Mouse (Mus musculus) midbrain, embryonic 14.5 days (tissue): Measurements from ENCODE around the gene Htra2. TPM values are rescaled to one million over a fixed set of nuclear protein-coding genes. Genes with fewer than 3 reads are reported as not detected.

ENCODE experiments used
- ATAC-seq: fragments of 200-750 bp; cut with Nextera tagmentation; 2 replicates; pipeline ENCODE4 v1.8.0; 2017; ENCODE audit warnings: moderate number of reproducible peaks, moderate library complexity; ENCODE audit not compliant: low FRiP score, low TSS enrichment
- DNase-seq: peaks from one replicate; pipeline ENCODE4 v3.0.0-alpha.2; 2015
- H3K27ac ChIP-seq: fragments of 300-500 bp; sonication (generic); replicated peaks from 2 replicates; pipeline ENCODE4 v1.5.1; 2014; ENCODE audit warnings: mild to moderate bottlenecking, low read depth, low read length, moderate library complexity
- H3K27me3 ChIP-seq: fragments of 300-500 bp; sonication (generic); 2 replicates; pipeline ENCODE4 v1.6.1; 2014; ENCODE audit warnings: low read length, control low read depth, mixed read lengths; ENCODE audit not compliant: control insufficient read depth, insufficient read depth
- H3K36me3 ChIP-seq: fragments of 300-500 bp; sonication (generic); 2 replicates; pipeline ENCODE4 v1.6.1; 2014; ENCODE audit warnings: low read length, control low read depth; ENCODE audit not compliant: control insufficient read depth, insufficient read depth
- H3K4me1 ChIP-seq: fragments of 300-500 bp; sonication (generic); 2 replicates; pipeline ENCODE4 v1.6.1; 2014; ENCODE audit warnings: mild to moderate bottlenecking, antibody characterized with exemption, low read length, control low read depth; ENCODE audit not compliant: control insufficient read depth, insufficient read depth
- H3K4me2 ChIP-seq: fragments of 300-500 bp; sonication (generic); 2 replicates; pipeline ENCODE4 v1.6.1; 2014; ENCODE audit warnings: mild to moderate bottlenecking, low read length, moderate library complexity
- H3K4me3 ChIP-seq: fragments of 300-500 bp; sonication (generic); replicated peaks from 2 replicates; pipeline ENCODE4 v1.5.1; 2014; ENCODE audit warnings: low read depth, low read length
- H3K9ac ChIP-seq: fragments of 300-500 bp; sonication (generic); replicated peaks from 2 replicates; pipeline ENCODE4 v1.6.1; 2014; ENCODE audit warnings: mild to moderate bottlenecking, low read length, moderate library complexity
- H3K9me3 ChIP-seq: fragments of 300-500 bp; sonication (generic); 2 replicates; pipeline ENCODE4 v1.6.1; 2016; ENCODE audit warnings: low read length, control low read depth, mixed read lengths; ENCODE audit not compliant: control insufficient read depth
- WGBS: fragments of 180-500 bp; shearing (Covaris S2); extraction: QIAGEN DNeasy Blood & Tissue Kit; methylation state at CpG from one replicate; pipeline ENCODE4 v1.1.7; 2014; 5-methylcytosine and 5-hydroxymethylcytosine counted together
- polyA plus RNA-seq: library from polyadenylated mRNA; unstranded; fragments of >200 nt; fragmentation: Nextera tagmentation; extraction: Ambion mirVana; gene quantifications from 2 replicates; pipeline ENCODE4 v1.2.1, GENCODE M21; 2014

Gene Htra2
- polyA plus RNA-seq, 1 experiment from 2014 or later, result 38.5 TPM

- no peak for ATAC-seq
- 6% methylated on average over 2 of the region's 2 CpGs for WGBS
Measured at GRCm38 (mm10) chr6:83074979-83075378, 19.9 kb upstream of the Htra2 start.

DNA sequence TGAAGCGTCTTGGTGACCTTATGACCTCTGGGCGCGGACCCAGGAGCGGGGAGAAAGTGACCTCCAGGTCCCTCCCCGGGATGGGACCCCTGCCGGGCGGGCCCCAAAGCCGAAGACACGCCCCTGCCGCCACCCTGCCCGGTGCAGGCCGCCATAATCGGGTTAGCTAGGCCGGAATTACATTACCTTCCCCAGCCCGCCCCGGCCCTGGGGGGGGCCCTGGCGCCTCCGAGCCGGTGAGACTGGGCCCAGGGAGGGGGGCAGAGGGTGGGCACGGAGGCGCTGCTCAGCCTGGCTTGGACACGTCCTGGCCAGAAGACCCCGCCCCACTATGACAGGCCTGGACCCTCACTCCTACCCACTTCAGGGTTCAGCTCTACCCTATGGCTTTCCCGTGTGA, 16.1 kb upstream of the Htra2 start:
- Histone ChIP-seq H3K27ac (no peak overlapping the region), H3K36me3 (no peaks in the 10 kb centered on the region), H3K4me1 (0 out of 2 replicates have a peak, but pooled peaks cover 3% of the 10 kb centered on the region), H3K4me2 (no peak overlapping the region), H3K27me3 (peaks cover 94% of the 10 kb centered on the region), H3K9me3 (no peaks in the 10 kb centered on the region), H3K4me3 (no peak overlapping the region), H3K9ac (no peak overlapping the region)
- no peak for ATAC-seq
- DNase-seq, result no peak
- 2% methylated on average over 23 of the region's 24 CpGs for WGBS

More at GRCm38 (mm10) chr6:83074979-83075378, 19.9 kb upstream of the Htra2 start:
- peak; percentile 8 for DNase-seq
- Histone ChIP-seq H3K27me3 (peaks cover 61% of the 10 kb centered on the region), H3K4me2 (no peak overlapping the region), H3K9me3 (no peaks in the 10 kb centered on the region), H3K36me3 (peaks cover 1% of the 10 kb centered on the region), H3K4me1 (peaks cover 17% of the 10 kb centered on the region), H3K27ac (no peak overlapping the region), H3K9ac (no peak overlapping the region), H3K4me3 (no peak overlapping the region)

DNA sequence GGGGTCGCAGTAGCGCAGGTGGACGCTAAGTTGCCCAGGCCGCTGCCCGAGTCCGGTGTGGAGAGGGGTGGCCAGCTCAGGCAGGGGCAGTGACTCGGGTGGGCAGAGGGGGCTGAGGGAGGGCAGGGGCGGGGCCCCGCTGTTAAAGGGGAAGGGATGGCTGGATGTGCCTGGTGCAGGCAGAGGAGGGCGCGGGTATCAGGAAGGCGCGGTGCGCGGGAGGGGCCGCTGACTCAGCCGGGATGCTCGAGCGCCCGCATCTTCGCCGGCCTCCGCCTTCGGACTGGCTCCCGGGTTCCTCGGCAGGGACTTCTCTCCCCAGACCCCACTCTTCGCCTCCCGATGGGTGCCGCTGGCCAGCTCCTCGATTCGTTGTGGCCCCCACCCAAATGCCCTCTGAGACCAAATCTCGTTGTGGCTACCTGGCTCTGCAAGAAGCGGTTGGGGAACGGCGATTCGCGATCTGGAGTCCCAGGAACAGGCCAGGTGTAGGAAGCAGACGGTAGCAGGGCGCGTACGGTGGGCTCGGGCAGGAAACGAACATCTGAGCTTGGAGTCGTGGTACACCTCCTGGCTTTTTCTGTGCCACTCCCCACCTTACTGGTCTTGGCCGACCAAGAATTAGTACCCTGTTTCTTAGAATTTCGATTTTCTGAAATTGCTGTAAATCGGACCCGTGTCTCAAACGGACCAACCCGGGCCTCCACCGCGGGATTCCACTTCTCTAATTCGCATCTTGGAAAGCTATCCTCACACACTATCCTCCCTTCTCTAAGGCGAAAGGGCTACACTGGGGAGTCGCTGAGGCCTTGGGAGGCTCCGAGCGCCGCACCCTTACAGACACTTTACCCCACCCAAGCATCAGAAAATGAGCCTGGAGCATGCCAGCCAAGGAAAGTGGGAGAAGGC, 15.5 kb upstream of the Htra2 start:
- H3K4me1 ChIP-seq, result 0 out of 2 replicates have a peak, but pooled peaks cover 3% of the 10 kb centered on the region
- peaks cover 93% of the 10 kb centered on the region for H3K27me3 ChIP-seq
- ATAC-seq (0 out of 2 replicates have a peak, but pooled peaks have one; percentile 24), DNase-seq (peak; percentile 46)
- no peak overlapping the region for H3K27ac ChIP-seq
- 0 out of 2 replicates have a peak overlapping the region, but pooled peaks have one; percentile 10 for H3K4me2 ChIP-seq
- no peaks in the 10 kb centered on the region for H3K36me3 ChIP-seq
- H3K9ac ChIP-seq, result no peak overlapping the region
- under 1% methylated on average over 53 of the region's 58 CpGs for WGBS
- H3K9me3 ChIP-seq, result no peaks in the 10 kb centered on the region
- H3K4me3 ChIP-seq, result no peak overlapping the region

DNA sequence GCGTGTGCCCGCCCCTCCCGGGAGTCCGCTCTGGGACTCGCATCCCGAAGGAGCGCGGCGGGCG, 15.0 kb upstream of the Htra2 start, which contains the start of gene Tlx2:
Gene Tlx2 (minus strand): TSS at position 47 of the 64 bp plus-strand sequence.
- H3K27me3 ChIP-seq, result peaks cover 93% of the 10 kb centered on the region
- H3K4me3 ChIP-seq, result no peak within 1 kb of the TSS; the same call in 1 of the 2 replicates
- H3K36me3 ChIP-seq, result no peaks in the 10 kb centered on the region
- DNase-seq, result no peak
- H3K27ac ChIP-seq, result no peak within 1 kb of the TSS
- WGBS, result under 1% methylated on average over 10 of the region's 10 CpGs
- 0 out of 2 replicates have a peak within 1 kb of the TSS, but pooled peaks have one; percentile 10 for H3K4me2 ChIP-seq
- no peak within 1 kb of the TSS for H3K9ac ChIP-seq
- 0 out of 2 replicates have a peak, but pooled peaks cover 3% of the 10 kb centered on the region for H3K4me1 ChIP-seq
- no peaks in the 10 kb centered on the region for H3K9me3 ChIP-seq
- no peak for ATAC-seq

GRCm38 (mm10) chr6:83069488-83070246, 14.6 kb upstream of the Htra2 start:
- under 1% methylated on average over 68 of the region's 69 CpGs for WGBS
- 0 out of 2 replicates have a peak overlapping the region, but pooled peaks have one; percentile 10 for H3K4me2 ChIP-seq
- DNase-seq (no peak), ATAC-seq (no peak)
- no peak overlapping the region for H3K4me3 ChIP-seq
- no peak overlapping the region for H3K27ac ChIP-seq
- H3K4me1 ChIP-seq, result 0 out of 2 replicates have a peak, but pooled peaks cover 3% of the 10 kb centered on the region
- H3K9ac ChIP-seq, result no peak overlapping the region
- H3K36me3 ChIP-seq, result no peaks in the 10 kb centered on the region
- H3K27me3 ChIP-seq, result peaks cover 93% of the 10 kb centered on the region
- no peaks in the 10 kb centered on the region for H3K9me3 ChIP-seq

DNA sequence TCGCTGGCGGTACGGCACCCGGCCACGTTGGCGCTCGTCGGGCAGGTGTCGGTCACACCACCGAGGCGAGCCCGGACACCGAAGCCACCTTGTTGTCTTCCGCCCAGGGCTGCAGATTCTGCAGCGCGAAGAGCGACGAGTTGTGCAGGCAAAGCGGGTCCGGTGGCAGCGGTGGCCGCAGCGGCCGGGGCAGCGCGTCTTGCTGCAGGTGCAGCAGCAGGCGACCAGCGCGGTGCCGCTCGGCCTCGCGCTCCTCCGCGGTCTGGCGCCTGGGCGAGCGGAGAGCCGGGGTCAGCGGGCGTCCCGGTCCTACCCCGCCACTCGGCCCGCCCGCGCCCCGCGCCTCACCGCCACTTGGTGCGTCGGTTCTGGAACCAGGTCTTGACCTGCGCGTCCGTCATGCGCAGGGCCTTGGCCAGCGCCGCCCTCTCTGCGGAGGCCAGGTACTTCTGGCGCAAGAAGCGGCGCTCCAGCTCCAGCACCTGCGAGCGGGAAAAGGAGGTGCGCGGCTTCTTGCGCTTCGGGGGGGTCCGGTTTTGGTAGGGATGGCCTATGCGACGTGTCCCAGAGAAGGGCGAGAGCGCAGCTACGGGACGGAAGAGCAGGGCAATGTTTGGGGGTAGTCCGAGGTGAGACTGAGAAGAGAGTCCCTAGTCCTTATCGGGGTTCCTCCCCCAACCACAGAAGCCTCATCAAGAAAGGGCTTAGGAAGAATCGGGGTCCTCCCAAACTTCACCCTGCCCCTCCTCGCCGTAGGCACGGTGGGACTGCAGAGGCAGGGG, 13.8 kb upstream of the Htra2 start:
- WGBS, result under 1% methylated on average over 81 of the region's 81 CpGs
- Histone ChIP-seq H3K9ac (no peak overlapping the region), H3K4me1 (0 out of 2 replicates have a peak, but pooled peaks cover 3% of the 10 kb centered on the region), H3K27me3 (peaks cover 94% of the 10 kb centered on the region), H3K9me3 (no peaks in the 10 kb centered on the region), H3K27ac (no peak overlapping the region), H3K4me2 (peak overlapping the region; percentile 33; the same call in 1 of the 2 replicates), H3K36me3 (no peaks in the 10 kb centered on the region), H3K4me3 (peak overlapping the region; percentile 12)
- no peak for ATAC-seq
- no peak for DNase-seq

DNA sequence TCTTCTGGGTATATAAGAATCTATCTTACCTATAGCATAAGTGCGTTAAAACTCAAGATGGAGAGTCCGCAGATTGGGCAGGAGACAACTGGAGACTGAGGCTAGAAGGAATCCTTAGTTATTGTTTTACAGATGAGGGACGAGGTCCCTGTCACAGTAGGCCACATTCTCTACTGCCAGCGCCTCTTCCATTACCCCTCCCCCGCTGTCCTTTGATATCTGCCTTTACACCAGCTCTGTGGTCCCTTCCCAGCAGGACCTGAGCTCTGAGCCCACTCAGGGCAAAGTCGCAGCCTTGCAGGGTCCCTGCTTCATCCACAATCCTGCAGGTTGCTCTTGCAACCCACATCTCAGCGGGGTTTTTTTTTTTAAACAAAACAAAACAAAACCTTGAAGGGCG, 13.1 kb upstream of the Htra2 start:
- Histone ChIP-seq H3K36me3 (no peaks in the 10 kb centered on the region), H3K9ac (no peak overlapping the region), H3K4me2 (no peak overlapping the region), H3K9me3 (no peaks in the 10 kb centered on the region), H3K27me3 (peaks cover 93% of the 10 kb centered on the region), H3K27ac (no peak overlapping the region), H3K4me3 (peak overlapping the region; percentile 12; the same call in 1 of the 2 replicates), H3K4me1 (0 out of 2 replicates have a peak, but pooled peaks cover 3% of the 10 kb centered on the region)
- 1% methylated on average over 8 of the region's 8 CpGs for WGBS
- no peak for ATAC-seq
- no peak for DNase-seq

DNA sequence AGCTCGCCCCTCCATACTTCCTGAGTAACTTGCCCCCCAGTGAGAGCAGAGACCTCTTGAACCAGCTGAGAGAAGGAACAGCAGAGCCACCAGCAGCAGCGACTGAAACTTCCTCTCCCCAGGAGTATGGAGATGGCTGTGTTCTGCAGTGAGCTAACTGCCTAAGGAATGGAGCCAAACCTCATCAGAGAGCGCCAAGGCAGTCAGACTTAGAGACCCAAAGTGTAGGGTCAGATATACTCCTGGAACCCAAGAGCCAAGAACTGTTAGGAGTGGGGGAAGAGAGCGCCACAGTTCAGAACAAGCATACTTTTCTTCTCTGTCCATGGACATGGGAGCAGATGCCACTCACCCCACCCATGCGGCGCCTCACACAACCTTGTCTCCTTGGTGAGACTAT, 11.4 kb upstream of the Htra2 start:
- DNase-seq (no peak), ATAC-seq (no peak)
- no peak overlapping the region for H3K9ac ChIP-seq
- no peak overlapping the region for H3K27ac ChIP-seq
- no peak overlapping the region for H3K4me2 ChIP-seq
- WGBS, result 28% methylated on average over 6 of the region's 6 CpGs
- 0 out of 2 replicates have a peak, but pooled peaks cover 3% of the 10 kb centered on the region for H3K4me1 ChIP-seq
- no peaks in the 10 kb centered on the region for H3K9me3 ChIP-seq
- no peak overlapping the region for H3K4me3 ChIP-seq
- no peaks in the 10 kb centered on the region for H3K36me3 ChIP-seq
- H3K27me3 ChIP-seq, result peaks cover 90% of the 10 kb centered on the region
